Mouse (Mus musculus): Measurements from ENCODE around the gene Il11ra1. TPM values are rescaled to one million over a fixed set of nuclear protein-coding genes. Genes with fewer than 3 reads are reported as not detected.
"Not testable (repeated sequence)": the region's sequence is repeated elsewhere in the genome, so short reads cannot be mapped to it uniquely, and the experiment has no call there.

The Il11ra1 gene
- polyA plus RNA-seq, 2 experiments from 2014 or later, result 10.0 to 14.0 TPM

DNA sequence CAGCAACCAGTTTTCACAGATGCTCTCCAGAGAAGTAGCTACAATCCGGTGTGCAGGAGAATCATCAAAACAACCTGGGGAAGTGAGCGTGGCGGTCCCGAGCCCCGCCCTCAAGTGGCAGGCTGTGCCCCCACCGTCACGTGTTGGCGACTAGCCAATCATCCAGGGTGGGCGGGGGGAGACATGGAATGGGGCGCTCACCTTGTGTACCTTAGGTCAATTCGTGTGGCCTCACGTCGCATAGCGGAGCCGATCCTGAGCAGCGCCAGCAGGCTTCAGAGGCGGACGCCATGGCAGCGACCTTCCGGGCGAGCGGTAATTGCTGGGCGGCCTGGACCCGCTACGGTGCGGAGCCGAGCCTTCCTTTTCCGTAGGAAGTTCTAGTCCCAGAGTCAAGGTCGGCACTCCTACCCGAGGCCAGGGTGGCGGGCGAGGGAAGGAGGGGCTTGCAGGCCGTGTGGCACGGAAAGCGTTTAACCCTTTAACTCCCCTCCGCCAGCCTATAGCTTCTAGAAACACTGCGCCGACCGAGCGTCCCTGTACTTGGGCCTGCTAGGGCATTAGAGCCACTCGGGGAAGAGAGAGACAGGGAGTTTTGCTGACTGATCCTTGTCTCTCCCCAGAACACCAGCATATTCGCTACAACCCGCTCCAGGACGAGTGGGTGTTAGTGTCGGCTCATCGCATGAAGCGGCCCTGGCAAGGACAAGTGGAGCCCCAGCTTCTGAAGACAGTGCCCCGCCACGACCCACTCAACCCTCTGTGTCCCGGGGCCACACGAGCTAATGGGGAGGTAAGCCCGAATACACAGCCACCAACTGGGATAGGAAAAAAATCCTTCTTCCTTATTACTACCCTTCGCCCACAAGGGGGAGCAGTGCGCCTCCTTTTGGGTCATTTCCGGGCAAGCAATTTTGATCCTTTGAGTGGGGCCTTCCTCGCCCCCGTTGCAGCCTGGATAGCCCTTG, 55.8 kb downstream of the Il11ra1 start, which contains the start of gene Sigmar1:
TSS of gene Sigmar1 (minus strand) at position 820 of the 968 bp plus-strand sequence.
- ATAC-seq, result peak; percentile 86

DNA sequence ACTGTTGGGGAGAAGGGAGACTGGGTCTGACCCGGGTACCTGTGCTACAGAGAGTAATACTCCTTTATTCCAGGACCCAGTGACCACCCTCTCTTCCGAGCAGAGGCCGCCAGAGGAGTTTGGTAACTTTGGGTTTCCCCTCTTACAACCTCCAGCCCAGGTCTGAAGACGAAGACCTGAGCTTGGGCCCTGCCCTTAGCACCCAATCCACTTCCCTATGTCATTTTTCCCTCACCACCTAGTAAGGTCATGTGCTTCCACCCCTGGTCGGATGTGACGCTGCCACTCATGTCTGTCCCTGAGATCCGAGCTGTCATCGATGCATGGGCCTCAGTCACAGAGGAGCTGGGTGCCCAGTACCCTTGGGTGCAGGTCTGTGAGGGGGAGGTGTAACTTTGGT, 56.7 kb downstream of the Il11ra1 start:
- no peak for ATAC-seq

DNA sequence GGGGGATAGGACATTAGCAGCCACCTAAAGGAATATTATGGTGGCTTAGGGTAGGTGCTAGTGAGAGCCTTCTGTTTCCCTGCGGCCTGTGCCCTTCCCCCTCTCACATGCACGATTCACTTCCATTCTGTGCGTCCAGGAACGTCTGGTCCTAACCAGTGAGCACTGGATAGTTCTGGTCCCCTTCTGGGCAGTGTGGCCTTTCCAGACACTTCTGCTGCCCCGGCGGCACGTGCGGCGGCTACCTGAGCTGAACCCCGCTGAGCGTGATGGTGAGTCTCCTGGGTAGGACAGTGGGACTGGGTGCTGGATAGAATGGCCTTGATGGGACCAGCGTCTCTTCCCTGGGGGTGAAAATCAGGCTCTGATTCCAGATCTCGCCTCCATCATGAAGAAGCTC, 57.5 kb downstream of the Il11ra1 start:
- ATAC-seq, result no peak

DNA sequence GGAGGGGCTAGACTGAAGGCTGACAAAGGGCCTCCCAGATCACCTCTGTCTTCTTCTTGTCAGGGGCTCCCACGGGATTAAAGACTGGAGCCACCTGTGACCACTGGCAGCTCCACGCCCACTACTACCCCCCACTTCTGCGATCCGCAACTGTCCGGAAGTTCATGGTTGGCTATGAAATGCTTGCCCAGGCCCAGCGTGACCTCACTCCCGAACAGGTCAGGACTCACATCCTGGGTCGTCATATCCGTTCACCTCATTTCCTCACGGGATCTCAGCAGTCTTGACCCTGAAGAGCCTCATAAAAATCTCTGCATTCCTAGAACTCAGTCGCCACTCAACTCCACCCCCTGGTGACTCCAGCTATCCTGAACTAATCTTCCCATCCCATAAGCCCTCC, 58.2 kb downstream of the Il11ra1 start:
- no peak for ATAC-seq

DNA sequence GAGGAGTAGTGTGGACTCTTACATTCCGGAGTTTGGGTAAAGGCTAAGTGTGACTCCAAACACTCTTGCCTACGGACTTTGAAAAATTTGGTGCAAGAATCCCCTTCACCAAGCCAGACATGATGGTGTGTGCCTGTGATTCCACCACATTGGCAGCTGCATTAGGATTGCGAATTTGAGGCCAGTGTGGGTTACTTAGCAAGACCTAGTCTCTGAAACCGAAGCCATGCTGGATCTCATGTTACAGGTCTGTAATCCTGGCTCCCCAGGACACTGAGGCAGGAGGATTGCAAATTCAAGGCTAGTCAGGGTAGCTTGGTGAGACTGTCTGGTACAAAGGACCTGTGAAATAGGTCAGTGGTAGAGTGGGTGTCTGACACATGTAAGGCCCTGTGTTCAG, 58.9 kb downstream of the Il11ra1 start:
- ATAC-seq, result no peak

DNA sequence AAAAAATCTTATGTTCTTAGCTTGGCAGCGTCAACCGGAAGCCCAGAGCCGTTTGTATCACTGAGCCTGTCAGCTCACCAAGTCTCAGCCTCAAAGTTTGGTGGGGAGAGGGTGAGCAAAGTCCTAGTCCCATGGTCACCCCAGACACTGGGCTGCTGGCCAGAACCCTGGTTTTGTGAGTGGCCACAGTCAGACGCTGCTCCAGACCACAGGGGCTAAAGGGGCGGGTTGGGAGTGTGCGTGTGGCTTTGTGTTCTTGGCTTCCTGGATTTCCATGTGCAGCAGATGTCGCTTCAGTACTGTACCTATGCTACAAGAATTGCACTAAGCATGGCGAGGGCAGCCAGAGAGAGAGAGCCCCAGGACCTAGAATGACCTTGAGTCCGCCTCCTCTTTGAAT, 59.4 kb downstream of the Il11ra1 start:
- no peak for ATAC-seq

DNA sequence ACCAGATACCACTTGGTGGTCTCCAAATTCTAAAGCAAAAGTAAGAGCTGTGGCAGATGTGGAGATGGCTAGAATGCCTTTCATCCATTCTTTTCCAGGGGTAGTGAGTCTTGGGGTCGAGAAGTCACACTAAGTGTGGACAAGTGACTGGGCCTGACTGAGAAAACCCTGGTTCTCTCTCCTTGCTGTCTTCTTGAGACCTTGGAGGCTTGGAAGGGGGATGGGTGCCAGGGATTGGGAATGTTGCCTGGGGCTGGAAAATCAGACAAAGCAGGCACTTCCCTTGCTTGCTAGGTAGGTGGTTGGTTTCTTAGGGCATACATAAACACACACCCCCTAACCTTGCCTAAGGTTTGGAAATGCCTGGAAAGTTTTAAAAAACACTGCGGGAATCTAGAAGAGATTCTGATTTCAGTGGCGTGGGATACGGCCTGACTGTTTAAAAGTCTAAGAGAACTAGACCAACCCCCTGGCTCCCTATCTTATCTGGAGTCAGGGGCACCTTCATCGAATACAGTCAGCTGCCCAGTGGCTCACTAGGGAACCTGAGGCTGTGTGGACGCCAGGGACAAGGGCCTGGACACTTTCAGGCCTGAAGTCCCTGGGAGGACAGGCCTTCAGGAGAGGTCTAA, 60.0 kb downstream of the Il11ra1 start:
- ATAC-seq, result no peak

DNA sequence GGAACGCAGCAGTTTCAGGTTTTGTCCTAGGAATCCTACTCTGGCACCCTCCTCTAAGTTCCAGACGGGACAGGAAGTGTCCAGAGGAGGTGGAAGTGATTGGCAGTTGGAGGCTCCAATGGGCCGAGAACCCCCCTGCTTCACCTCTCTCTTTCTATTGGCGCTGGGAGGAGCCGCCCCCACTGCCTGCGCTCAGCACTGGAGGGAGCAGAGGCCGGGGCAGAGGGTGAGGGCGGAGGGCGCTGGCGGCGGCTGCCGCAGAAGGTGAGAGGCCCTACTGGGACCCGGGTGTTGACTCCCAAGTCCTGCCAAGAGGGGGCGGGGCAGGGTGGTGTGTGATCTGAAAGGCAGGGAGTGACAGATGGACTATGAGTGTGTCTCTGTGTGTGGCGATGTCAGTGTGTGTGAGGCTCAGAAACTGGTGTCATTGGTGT, 60.5 kb downstream of the Il11ra1 start:
- no peak for ATAC-seq

DNA sequence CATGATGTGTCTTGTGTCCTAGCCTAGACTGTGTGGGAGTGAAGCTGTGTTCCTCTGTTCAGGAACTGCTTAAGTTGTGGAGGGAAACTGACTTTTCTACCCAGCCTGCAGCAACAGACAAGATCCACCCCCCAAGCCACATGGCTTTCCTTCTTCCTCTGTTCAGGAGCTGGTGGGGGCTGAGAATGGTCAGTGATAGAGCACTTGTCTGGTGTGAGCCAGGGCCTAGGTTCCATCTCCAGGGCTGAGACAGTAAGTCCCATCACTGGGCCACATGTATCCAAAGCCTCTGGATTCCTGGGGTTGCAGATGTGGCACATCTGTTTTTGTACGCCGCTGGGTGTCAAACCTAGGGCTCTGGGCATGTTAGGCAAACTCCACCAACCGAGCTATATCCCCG, 61.1 kb downstream of the Il11ra1 start:
- ATAC-seq, result no peak

DNA sequence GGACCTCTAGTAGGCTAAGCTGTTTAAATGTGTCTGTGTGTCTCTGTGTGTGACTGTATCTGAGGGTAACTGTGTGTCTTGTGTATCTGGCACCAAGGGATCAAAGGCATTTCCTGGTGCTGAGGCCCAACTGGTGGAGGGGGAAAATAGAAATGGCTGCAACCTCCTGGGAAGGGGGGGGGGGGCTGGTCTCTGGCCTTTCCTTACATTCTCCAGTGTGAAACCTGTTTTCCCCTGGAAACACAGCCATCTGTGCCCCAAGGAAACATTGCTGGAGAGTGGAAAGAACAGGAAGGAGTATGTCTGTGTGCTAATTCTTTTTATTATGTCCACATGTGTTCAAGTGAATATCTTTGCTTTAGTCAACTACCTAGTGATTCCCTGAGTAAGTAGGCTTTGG, 61.9 kb downstream of the Il11ra1 start:
- ATAC-seq, result no peak

DNA sequence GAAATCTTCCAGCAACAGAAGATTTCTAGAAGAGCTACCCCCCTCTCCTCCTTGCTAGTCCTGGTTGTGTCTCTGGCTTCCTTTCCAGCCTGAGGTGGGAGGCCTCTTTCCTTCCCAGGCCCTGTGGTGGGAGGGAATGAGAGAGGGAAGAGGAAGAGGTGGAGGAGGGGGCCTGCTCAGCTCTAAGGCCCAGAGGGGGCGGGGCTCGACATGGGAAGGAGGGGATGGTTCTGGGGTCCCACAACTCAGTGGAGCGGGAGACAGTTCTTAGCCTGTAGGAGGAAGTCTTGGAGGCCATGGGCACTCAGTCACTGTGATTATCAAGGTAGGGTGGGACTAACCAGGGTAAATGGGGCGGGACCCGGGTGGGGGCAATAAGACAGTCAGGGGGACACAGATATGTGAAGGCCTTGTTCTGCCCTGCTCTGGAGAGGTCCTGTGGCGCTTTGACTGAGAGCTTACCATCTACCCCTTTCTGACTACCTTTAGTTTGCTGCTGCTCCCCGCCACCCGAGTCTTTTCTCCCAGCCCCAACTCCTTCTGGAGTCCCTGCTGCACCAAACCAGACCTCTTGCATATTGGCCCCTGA, 62.4 kb downstream of the Il11ra1 start:
- no peak for ATAC-seq

DNA sequence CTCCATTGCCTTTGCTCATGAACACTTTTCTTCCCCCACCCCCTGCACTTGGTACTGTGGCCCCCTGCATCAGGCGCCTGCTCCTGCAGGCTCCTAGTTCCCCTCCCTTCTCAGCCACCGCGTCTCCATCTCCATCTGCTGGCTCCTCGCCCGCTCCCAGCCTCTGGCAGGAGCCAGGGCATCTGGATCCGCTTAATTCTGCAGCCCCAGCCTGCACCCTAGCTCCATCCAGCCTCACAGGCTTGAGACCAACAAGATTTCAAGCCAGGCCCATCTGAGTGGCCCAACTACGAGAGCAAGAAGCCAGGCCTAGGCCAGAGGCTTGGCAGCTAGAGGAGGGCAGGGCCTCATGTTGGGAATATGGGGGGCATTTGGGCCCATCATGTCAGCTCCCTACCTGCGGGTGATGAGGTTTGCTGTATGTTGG, 62.9 kb downstream of the Il11ra1 start:
- ATAC-seq, result not testable (repeated sequence)

DNA sequence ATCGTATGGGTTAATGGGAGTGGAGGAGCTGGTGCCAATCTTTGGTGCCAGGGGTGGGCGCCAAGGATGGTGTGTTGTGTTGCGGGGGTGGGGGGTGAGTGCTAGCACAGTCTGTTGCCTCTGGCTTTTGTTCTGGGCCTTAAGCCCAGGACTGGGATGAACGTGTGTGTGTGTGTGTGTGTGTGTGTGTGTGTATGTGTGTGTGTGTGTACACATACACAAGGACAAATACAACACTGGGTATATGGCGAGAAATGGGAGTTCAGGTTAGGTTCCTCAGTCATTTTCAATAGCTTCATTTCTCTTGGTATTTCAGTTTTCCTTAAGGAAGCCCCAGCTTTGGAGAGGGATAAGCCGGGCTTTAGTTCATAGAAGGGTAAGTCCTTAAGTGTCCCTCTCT, 63.4 kb downstream of the Il11ra1 start:
- ATAC-seq, result not testable (repeated sequence)

DNA sequence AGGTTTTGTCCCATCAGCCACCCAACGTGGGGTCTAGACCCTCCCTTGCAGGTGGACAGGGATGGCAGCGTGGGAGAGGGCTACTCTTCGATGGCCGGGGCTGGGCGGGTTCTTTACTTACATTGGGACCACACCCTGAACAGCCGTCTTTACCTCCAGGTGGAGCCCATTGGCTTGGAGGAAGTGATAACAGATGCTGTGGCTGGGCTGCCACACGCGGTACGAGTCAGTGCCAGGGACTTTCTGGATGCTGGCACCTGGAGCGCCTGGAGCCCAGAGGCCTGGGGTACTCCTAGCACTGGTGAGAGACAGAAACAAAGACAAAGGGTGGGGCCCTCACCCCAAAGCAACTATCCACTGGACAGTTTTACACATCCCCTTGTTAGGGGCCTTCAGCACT, 67.5 kb downstream of the Il11ra1 start:
- ATAC-seq, result not testable (repeated sequence)

DNA sequence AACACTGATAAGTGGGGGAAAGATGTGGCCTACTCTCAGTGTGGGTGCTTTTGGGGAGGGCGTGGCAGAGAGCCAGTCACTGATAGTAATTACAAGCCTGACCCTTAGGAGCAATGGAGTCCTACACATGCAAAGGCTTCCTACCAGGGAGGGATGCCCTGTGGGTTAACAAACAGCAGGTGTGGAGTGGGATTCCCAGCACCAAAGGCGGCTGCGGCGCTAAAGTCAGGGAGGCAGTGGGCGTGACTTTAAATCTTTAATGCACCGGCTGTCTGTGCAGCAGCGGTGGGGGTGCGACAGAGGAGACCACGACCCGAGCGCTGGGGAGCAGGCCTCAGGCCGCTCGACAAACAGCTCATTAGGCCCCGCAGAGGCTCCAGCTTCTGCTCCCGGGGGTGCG, 73.2 kb downstream of the Il11ra1 start:
- ATAC-seq, result not testable (repeated sequence)

DNA sequence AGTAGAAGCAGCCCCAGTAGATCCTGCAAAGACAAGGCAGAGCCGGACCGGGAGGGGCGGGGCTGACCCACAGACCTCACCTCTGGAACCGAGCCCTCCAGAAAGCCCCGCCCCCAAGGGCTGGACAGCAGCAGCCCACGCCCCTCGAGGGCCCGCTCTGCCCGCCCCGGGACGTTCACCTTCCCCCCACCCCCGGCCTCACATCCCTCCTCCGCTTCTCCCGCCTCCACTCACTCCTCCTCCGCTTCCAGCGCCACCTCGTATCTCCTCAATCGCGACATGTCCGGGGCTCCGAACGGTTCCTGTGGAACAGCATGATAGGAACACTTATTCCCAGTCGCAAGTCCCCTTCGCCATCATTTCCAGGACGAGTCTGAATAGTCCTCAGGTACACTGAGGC, 73.7 kb downstream of the Il11ra1 start:
- not testable (repeated sequence) for ATAC-seq

DNA sequence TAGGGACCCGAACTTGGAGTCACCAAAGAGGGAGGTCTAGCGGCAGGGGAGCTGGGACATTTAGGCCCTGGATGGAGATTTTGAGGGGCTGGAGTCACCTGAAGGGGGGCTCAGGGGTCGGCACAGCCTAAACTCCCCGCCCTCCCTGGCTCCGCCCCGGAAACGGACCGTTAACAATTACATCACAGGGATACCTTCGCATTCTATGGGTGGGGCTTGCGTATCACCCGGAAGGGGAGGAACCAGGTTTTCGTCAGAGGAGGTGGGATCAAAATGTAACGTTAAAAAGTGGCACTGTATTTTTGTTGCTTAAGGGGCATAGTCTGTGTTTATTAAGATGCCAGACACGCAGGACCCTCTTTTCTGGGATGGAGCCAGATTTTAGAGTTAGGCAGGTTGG, 74.2 kb downstream of the Il11ra1 start, which contains the start of gene Ccl27a:
TSS of gene Ccl27a (minus strand) at position 246 of the 400 bp plus-strand sequence.
- ATAC-seq, result peak; percentile 66

DNA sequence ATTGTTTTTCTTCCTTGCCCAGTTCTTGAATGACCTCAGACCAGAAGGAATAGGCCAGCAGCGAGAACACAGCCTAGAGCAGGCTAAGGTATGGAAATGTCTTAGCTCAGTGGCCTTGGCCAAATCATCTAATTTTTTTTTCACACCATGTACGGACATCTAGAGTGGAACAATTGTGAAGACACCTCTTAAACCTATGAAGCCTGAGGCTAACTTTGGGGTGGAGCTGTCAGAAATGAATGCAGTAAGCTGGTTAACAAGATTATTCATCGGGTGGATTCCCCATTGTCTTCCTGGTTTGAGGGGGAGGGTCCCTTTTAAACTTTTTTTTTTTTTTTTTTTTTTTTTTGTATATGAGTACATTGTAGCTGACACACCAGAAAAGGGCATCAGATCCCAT, 74.7 kb downstream of the Il11ra1 start:
- peak; percentile 51 for ATAC-seq

DNA sequence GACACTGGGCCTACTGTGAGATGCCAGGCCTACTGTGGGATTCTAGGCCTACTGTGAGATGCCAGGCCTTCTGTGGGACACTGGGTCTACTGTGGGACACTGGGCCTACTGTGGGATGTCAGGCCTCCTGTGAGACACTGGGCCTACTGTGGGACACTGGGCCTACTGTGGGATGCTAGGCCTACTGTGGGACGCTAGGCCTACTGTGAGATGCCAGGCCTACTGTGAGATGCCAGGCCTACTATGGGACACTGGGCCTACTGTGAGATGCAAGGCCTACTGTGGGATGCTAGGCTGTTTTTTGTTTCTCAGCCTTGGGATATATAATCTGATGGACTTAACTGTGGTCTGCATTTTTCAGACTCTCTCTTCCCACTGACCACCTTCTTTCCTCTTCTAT, 76.1 kb downstream of the Il11ra1 start:
- not testable (repeated sequence) for ATAC-seq

DNA sequence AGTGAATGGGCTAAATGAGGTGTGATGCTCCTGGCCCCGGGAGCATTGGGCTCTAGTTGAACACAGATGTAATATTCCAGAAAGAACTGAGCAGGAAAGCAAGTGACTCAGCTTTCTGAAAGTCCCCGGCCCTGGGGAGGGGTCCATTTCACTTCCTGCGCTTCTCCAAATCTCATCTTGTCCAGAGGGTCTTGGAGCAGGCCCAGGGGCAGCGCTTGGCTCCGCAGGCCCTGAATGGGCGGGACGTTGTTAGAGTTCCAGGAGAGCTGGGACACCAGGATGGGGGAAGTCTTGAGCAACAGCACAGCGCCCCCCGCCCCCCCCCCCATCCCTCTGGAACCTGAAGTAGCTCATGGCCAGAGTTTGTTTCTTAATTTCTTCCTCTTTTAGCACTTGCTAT, 81.5 kb downstream of the Il11ra1 start:
- not testable (repeated sequence) for ATAC-seq

DNA sequence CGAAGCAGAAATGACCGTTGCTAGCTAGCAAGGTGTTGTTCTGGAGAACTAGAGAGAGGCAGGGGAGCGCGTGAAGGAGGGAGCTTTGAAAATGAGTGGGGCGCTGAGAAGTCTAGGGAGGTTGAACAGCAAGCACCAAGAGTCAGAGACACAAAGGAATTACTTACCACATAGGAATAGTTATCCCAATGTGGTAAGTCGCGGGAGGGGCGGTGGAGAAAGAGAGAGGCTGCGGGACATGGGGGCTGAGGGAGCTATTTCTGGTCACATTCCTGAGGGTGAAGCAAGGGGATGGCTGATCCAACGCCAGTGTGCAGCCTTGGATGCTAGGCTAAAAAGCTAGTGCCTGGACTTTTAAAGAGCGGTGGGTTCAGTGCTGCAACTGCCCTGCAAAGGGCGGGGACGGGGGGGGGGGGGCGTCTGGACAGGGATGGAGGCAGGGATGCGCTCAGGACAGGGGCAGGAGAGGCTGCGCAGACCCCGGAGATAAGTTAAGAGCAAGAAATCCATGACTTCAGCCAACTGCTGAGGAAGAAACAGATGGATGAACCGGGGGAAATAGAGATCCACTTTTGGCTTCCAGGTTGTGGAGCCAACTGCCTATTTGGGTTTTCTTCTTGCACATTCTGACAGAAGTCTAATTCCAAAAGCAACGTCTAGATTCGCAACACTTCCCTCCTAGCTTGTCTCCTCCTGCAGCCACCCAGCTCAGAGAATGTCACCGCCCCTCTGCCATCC, 82.1 kb downstream of the Il11ra1 start:
- ATAC-seq, result not testable (repeated sequence)

DNA sequence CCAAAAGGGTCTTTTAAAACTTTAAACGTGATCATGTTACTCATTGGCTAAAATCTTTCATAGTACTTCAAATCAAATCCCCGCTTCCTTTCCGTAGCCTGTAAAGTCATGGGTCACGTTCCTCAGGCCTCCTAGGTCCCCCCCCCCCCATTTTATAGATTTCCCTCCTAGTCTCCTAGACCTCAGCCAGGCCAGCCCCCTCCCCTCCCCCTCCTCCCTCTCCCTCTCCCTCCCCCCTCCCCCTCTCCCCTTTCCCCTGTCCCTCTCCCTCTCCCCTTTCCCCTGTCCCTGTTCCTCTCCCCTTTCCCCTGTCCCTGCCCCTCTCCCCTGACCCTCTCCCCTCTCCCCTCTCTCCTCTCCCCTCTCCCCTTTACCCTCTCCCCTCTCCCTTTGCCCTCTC, 82.9 kb downstream of the Il11ra1 start:
- ATAC-seq, result not testable (repeated sequence)
